11 mouse cellular contexts compared by ENCODE assay signal in genomic region chr13:95807106-95807750, GRCm38 (mm10).
DNase-seq lines count a peak whose midpoint lies in the region; ATAC-seq lines count a peak whose summit lies in the region.
"Had no signal": no experiment of that assay in that cellular context is flagged by ENCODE, and none has a peak within 500 bp of the region (broad histone marks: within the 10 kb centered on the region; RNA-seq: fewer than 3 reads in every experiment).

No protein-coding gene starts in this region.

- ATAC-seq in lung, embryonic 16.5 days (ENCODE audit: low read depth) = 0 out of 2 replicates have a peak, but pooled peaks have one; percentile 23
- ATAC-seq in forebrain, embryonic 15.5 days (replicated peaks) = peak; percentile 91
- ATAC-seq in midbrain, embryonic 12.5 days (ENCODE audit: low FRiP score, low read depth) = peak; percentile 97
- ATAC-seq in inflammation-experienced regulatory T-cells, adult 6 months = no peak

- no peak overlapping the region for H3K27ac ChIP-seq in lung, embryonic 16.5 days (ENCODE audit: low read length)
- peak overlapping the region; percentile 27; the same call in 1 of the 2 replicates for H3K27ac ChIP-seq in forebrain, embryonic 15.5 days (replicated peaks)
- peak overlapping the region; percentile 70 for H3K27ac ChIP-seq in midbrain, embryonic 12.5 days (replicated peaks)
- H3K27ac ChIP-seq: liver, embryonic 14.5 days had no signal

- H3K9me3 ChIP-seq in lung, embryonic 16.5 days (ENCODE audit: control insufficient read depth, low read length) = no peaks in the 10 kb centered on the region
- no peaks in the 10 kb centered on the region for H3K9me3 ChIP-seq in forebrain, embryonic 15.5 days
- no peaks in the 10 kb centered on the region for H3K9me3 ChIP-seq in midbrain, embryonic 12.5 days

- H3K27me3 ChIP-seq in lung, embryonic 16.5 days (ENCODE audit: control insufficient read depth, insufficient read depth, low read depth, low read length) = no peaks in the 10 kb centered on the region; the same call in 1 of the 2 replicates
- no peaks in the 10 kb centered on the region for H3K27me3 ChIP-seq in forebrain, embryonic 15.5 days
- H3K27me3 ChIP-seq in midbrain, embryonic 12.5 days = peaks cover 17% of the 10 kb centered on the region; the same call in 1 of the 2 replicates

- no peak overlapping the region for H3K4me3 ChIP-seq in lung, embryonic 16.5 days (ENCODE audit: low read length)
- H3K4me3 ChIP-seq in forebrain, embryonic 15.5 days = no peak overlapping the region
- H3K4me3 ChIP-seq in midbrain, embryonic 12.5 days = no peak overlapping the region

- H3K4me1 ChIP-seq in lung, embryonic 16.5 days (replicated peaks; ENCODE audit: control insufficient read depth, insufficient read depth, low read length) = peaks cover 4% of the 10 kb centered on the region; the same call in 1 of the 2 replicates
- H3K4me1 ChIP-seq in forebrain, embryonic 15.5 days = peaks cover 18% of the 10 kb centered on the region
- H3K4me1 ChIP-seq in midbrain, embryonic 12.5 days = peaks cover 25% of the 10 kb centered on the region

- DNase-seq in lung, postnatal 14 days = no peak
- no peak for DNase-seq in kidney, postnatal 14 days
- DNase-seq in cerebellum, postnatal 36 days = no peak
- DNase-seq in kidney, adult 8-10 months = no peak
- DNase-seq: cerebellum, adult 9-10 months; heart, postnatal 36 days had no signal

- no peak overlapping the region for H3K9ac ChIP-seq in lung, embryonic 16.5 days (ENCODE audit: low read length)
- no peak overlapping the region for H3K9ac ChIP-seq in forebrain, embryonic 15.5 days (replicated peaks)
- no peak overlapping the region for H3K9ac ChIP-seq in midbrain, embryonic 12.5 days (replicated peaks)
- H3K9ac ChIP-seq: liver, embryonic 14.5 days had no signal

- H3K36me3 ChIP-seq in lung, embryonic 16.5 days (ENCODE audit: control insufficient read depth, insufficient read depth, low read length) = no peaks in the 10 kb centered on the region
- H3K36me3 ChIP-seq in forebrain, embryonic 15.5 days = no peaks in the 10 kb centered on the region
- no peaks in the 10 kb centered on the region for H3K36me3 ChIP-seq in midbrain, embryonic 12.5 days

- WGBS in lung, embryonic 16.5 days = 29% methylated on average over 5 of the region's 5 CpGs
- 4% methylated on average over 5 of the region's 5 CpGs for WGBS in forebrain, embryonic 15.5 days
- WGBS in midbrain, embryonic 12.5 days = 6% methylated on average over 5 of the region's 5 CpGs

- H3K4me2 ChIP-seq in lung, embryonic 16.5 days (ENCODE audit: low read depth, low read length) = no peak overlapping the region
- H3K4me2 ChIP-seq in forebrain, embryonic 15.5 days (replicated peaks) = no peak overlapping the region
- H3K4me2 ChIP-seq in midbrain, embryonic 12.5 days (replicated peaks) = peak overlapping the region; percentile 31
